ENCODE assay signal across 8 mouse cellular contexts in the genomic region with DNA sequence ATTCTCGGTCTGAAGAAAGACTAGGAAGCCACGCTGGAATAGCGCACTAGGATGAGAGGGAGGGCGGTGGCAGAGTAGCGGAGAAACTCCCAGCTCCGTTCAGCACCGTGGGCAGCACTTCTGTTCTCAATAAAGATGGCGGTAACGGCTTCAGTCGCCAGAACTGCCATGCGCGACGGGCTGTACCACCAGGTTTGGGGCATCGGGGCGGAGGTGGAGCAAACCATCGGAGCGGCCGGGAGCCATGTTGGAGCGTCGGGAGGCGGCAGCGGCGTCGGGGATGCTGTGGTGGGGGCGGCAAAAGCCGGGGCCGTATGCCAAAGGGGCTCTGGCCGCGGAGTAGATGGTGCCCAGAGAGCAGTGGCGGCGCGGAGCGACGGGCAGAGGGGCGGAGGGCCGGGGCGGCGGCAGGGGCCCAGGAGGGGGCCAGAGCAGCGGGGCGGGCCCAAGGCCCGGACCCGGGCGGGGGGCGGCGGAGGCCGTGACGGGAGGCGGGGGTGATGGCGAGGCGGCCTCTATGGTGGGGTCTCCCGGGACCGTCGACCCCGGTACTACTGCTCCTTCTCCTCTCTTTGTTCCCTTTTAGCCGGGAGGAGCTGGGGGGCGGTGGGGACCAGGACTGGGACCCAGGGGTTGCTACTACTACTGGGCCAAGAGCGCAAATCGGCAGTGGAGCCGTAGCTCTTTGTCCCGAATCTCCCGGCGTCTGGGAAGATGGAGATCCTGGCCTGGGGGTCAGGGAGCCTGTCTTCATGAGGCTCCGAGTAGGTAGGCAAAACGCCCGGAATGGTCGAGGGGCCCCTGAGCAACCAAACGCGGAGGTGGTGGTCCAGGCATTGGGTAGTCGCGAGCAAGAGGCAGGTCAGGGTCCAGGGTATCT. TPM values are rescaled to one million over a fixed set of nuclear protein-coding genes. Genes with fewer than 3 reads are reported as not detected.
A peak's percentile ranks its signal among the peaks of the same experiment; 100 is the strongest.
DNase-seq lines count a peak whose midpoint lies in the region; ATAC-seq and TF ChIP-seq lines count a peak whose summit lies in the region.

A gene (plus strand): TSS at position 501 of the 880 bp plus-strand sequence.

- intact Hi-C loops in heart, postnatal 14 days (cut with DNase I): loop anchor here (2.0 kb wide), 1 partner anchor 15 kb away; no protein-coding TSS in a partner anchor

- H3K4me2 ChIP-seq in midbrain, embryonic 12.5 days (replicated peaks): peak within 1 kb of the TSS; percentile 76
- H3K4me2 ChIP-seq in stomach, postnatal 0 days (replicated peaks; ENCODE audit: low read depth): peak within 1 kb of the TSS; percentile 69

- peak within 1 kb of the TSS; percentile 77 for H3K4me3 ChIP-seq in midbrain, embryonic 12.5 days
- H3K4me3 ChIP-seq in stomach, postnatal 0 days (ENCODE audit: low read depth, low read length): peak within 1 kb of the TSS; percentile 31

- H3K36me3 ChIP-seq in midbrain, embryonic 12.5 days: peaks cover 27% of the 10 kb centered on the region
- H3K36me3 ChIP-seq in stomach, postnatal 0 days (ENCODE audit: control insufficient read depth, insufficient read depth, low read length): no peaks in the 10 kb centered on the region

- no peak for TF ChIP-seq EP300 in stomach, postnatal 0 days (optimal IDR thresholded peaks at IDR 0.05)

- peaks cover 52% of the 10 kb centered on the region for H3K4me1 ChIP-seq in midbrain, embryonic 12.5 days
- 0 out of 2 replicates have a peak, but pooled peaks cover 5% of the 10 kb centered on the region for H3K4me1 ChIP-seq in stomach, postnatal 0 days (replicated peaks; ENCODE audit: control insufficient read depth, insufficient read depth)

- H3K9ac ChIP-seq in midbrain, embryonic 12.5 days (replicated peaks): peak within 1 kb of the TSS; percentile 78
- no peak within 1 kb of the TSS for H3K9ac ChIP-seq in stomach, postnatal 0 days (ENCODE audit: low read length)

- DNase-seq in heart, adult 11 months: peak; percentile 77
- DNase-seq in heart, adult 18-20 months: no peak
- peak; percentile 59 for DNase-seq in adrenal gland, adult 2 months
- DNase-seq in embryo, embryonic 10.5 days (ENCODE audit: low spot score): peak; percentile 93
- peak; percentile 35 to 53 for DNase-seq in heart, postnatal 14 days
- DNase-seq in left cerebral cortex, adult 8-10 months (ENCODE audit: low spot score in 2 of 2): peak; percentile 79 to 87
- peak; percentile 82 for DNase-seq in stomach, postnatal 0 days (ENCODE audit: low spot score)

- WGBS in midbrain, embryonic 12.5 days: 2% methylated on average over 55 of the region's 70 CpGs
- 2% methylated on average over 52 of the region's 70 CpGs for WGBS in stomach, postnatal 0 days

- peak within 1 kb of the TSS; percentile 81 for H3K27ac ChIP-seq in midbrain, embryonic 12.5 days (replicated peaks)
- H3K27ac ChIP-seq in stomach, postnatal 0 days (replicated peaks): no peak within 1 kb of the TSS

- H3K27me3 ChIP-seq in midbrain, embryonic 12.5 days: peaks cover 77% of the 10 kb centered on the region
- H3K27me3 ChIP-seq in stomach, postnatal 0 days (ENCODE audit: control insufficient read depth, insufficient read depth, low read length): peaks cover 21% of the 10 kb centered on the region

- H3K9me3 ChIP-seq in midbrain, embryonic 12.5 days: no peaks in the 10 kb centered on the region
- H3K9me3 ChIP-seq in stomach, postnatal 0 days (ENCODE audit: control insufficient read depth, low read length): no peaks in the 10 kb centered on the region

- peak; percentile 21; the same call in 1 of the 2 replicates for ATAC-seq in midbrain, embryonic 12.5 days (ENCODE audit: low FRiP score, low read depth)
- ATAC-seq in stomach, postnatal 0 days (ENCODE audit: low FRiP score, low TSS enrichment): peak; percentile 45; the same call in 1 of the 2 replicates

- no peak for TF ChIP-seq CTCF in stomach, postnatal 0 days (IDR thresholded peaks at IDR 0.05; ENCODE audit: low read depth)

RNA-seq across cellular contexts. Expression of the gene that starts here (rescaled TPM):
- under 1 TPM in 1 of 2 experiments, not detected in 1; 0.03 TPM for total RNA-seq in heart, adult 18-20 months (2021)
- total RNA-seq in adrenal gland, adult 2 months (2021): 1 to 10 TPM; 2.2 to 2.3 TPM
- 4.9 and 7.2 TPM in 2 replicates for polyA plus RNA-seq in adrenal gland, adult 2 months (2012; rRNA removed)
- total RNA-seq in heart, postnatal 14 days (2021): under 1 TPM; 0.12 TPM
- total RNA-seq in left cerebral cortex, adult 8-10 months (2022): 10 to 100 TPM; 45.0 to 60.8 (median 50.5) TPM
- polyA plus RNA-seq in midbrain, embryonic 12.5 days (2016; fragmentation: Nextera tagmentation; extraction: Ambion mirVana): 13.8 and 14.4 TPM in 2 replicates
- 0.15 and 0.22 TPM in 2 replicates for polyA plus RNA-seq in stomach, postnatal 0 days (2015; fragmentation: Nextera tagmentation; extraction: Ambion mirVana)

Comparison
In these comparisons a context has a peak if more than half of its experiments do, and no peak if none do; other contexts are left out.
1. RNA of the gene that starts here (total RNA-seq): 45.0 to 60.8 TPM in left cerebral cortex, adult 8-10 months; 2.2 to 2.3 TPM in adrenal gland, adult 2 months, 0.12 TPM in heart, postnatal 14 days and 0.03 TPM in heart, adult 18-20 months; every median in the first group is over 10 times any median in the second.
2. DNase-seq: peak in heart, adult 11 months (single experiment), adrenal gland, adult 2 months (single experiment), embryo, embryonic 10.5 days (single experiment) and left cerebral cortex, adult 8-10 months (2 of 2); none in heart, adult 18-20 months (0 of 2).
3. Peak in DNase-seq in heart, postnatal 14 days; RNA of the gene not detected or under 1 TPM.
4. Peak in DNase-seq, ATAC-seq, H3K4me3 ChIP-seq and H3K4me2 ChIP-seq in stomach, postnatal 0 days; RNA of the gene not detected or under 1 TPM.